Mouse (Mus musculus): ENCODE measurements around the gene Ltb. TPM values are rescaled to one million over a fixed set of nuclear protein-coding genes. Genes with fewer than 3 reads are reported as not detected.
A peak's percentile ranks its signal among the peaks of the same experiment; 100 is the strongest.

The Ltb gene
- polyA plus RNA-seq, 1 experiment from 2014 or later = 0.39 TPM

- no peak overlapping the region for H3K4me2 ChIP-seq (replicated peaks)
- no peak overlapping the region for H3K9ac ChIP-seq
- peaks cover 13% of the 10 kb centered on the region for H3K4me1 ChIP-seq
- H3K9me3 ChIP-seq = no peaks in the 10 kb centered on the region
- H3K4me3 ChIP-seq = no peak overlapping the region
- H3K36me3 ChIP-seq = peaks cover 94% of the 10 kb centered on the region
- ATAC-seq (ENCODE audit: low FRiP score, low read depth) = no peak
- H3K27ac ChIP-seq = no peak overlapping the region
- 94% methylated on average over 8 of the region's 8 CpGs for WGBS
- H3K27me3 ChIP-seq (replicated peaks) = no peaks in the 10 kb centered on the region
Measured at GRCm38 (mm10) chr17:35157661-35158175, 36.5 kb upstream of the Ltb start.

- no peak overlapping the region for H3K9ac ChIP-seq
- H3K27ac ChIP-seq = no peak overlapping the region
- H3K4me1 ChIP-seq = peaks cover 21% of the 10 kb centered on the region
- H3K4me2 ChIP-seq (replicated peaks) = no peak overlapping the region
- ATAC-seq (ENCODE audit: low FRiP score, low read depth) = no peak
- peaks cover 81% of the 10 kb centered on the region for H3K36me3 ChIP-seq
- no peaks in the 10 kb centered on the region for H3K27me3 ChIP-seq (replicated peaks)
- WGBS = 95% methylated on average over 16 of the region's 16 CpGs
- no peaks in the 10 kb centered on the region for H3K9me3 ChIP-seq
- H3K4me3 ChIP-seq = no peak overlapping the region
Measured at GRCm38 (mm10) chr17:35158850-35159593, 35.2 kb upstream of the Ltb start.

GRCm38 (mm10) chr17:35159638-35160037 lies 34.6 kb upstream of the Ltb start:
- Histone ChIP-seq H3K4me3 (no peak overlapping the region), H3K4me1 (peaks cover 21% of the 10 kb centered on the region), H3K27me3 (replicated peaks) (no peaks in the 10 kb centered on the region), H3K9ac (no peak overlapping the region), H3K36me3 (peaks cover 75% of the 10 kb centered on the region), H3K9me3 (no peaks in the 10 kb centered on the region), H3K4me2 (replicated peaks) (no peak overlapping the region), H3K27ac (no peak overlapping the region)
- 88% methylated on average over 7 of the region's 7 CpGs for WGBS
- ATAC-seq (ENCODE audit: low FRiP score, low read depth) = no peak

GRCm38 (mm10) chr17:35161421-35161820 lies 32.8 kb upstream of the Ltb start:
- Histone ChIP-seq H3K4me3 (no peak overlapping the region), H3K9me3 (no peaks in the 10 kb centered on the region), H3K27me3 (replicated peaks) (no peaks in the 10 kb centered on the region), H3K4me1 (peaks cover 29% of the 10 kb centered on the region), H3K4me2 (replicated peaks) (peak overlapping the region; percentile 92; the same call in 1 of the 2 replicates), H3K27ac (no peak overlapping the region), H3K9ac (0 out of 2 replicates have a peak overlapping the region, but pooled peaks have one; percentile 100), H3K36me3 (peaks cover 57% of the 10 kb centered on the region)
- no peak for ATAC-seq (ENCODE audit: low FRiP score, low read depth)
- 83% methylated on average over 11 of the region's 11 CpGs for WGBS

GRCm38 (mm10) chr17:35162121-35162520 lies 32.1 kb upstream of the Ltb start:
- ATAC-seq (ENCODE audit: low FRiP score, low read depth) = no peak
- Histone ChIP-seq H3K36me3 (peaks cover 50% of the 10 kb centered on the region), H3K4me1 (peaks cover 30% of the 10 kb centered on the region), H3K27me3 (replicated peaks) (no peaks in the 10 kb centered on the region), H3K4me2 (replicated peaks) (peak overlapping the region; percentile 92), H3K4me3 (peak overlapping the region; percentile 99), H3K9ac (peak overlapping the region; percentile 100; the same call in 1 of the 2 replicates), H3K27ac (no peak overlapping the region), H3K9me3 (no peaks in the 10 kb centered on the region)
- 84% methylated on average over 14 of the region's 14 CpGs for WGBS

- H3K9me3 ChIP-seq = no peaks in the 10 kb centered on the region
- H3K4me1 ChIP-seq = peaks cover 30% of the 10 kb centered on the region
- peak overlapping the region; percentile 99 for H3K4me3 ChIP-seq
- 69% methylated on average over 12 of the region's 12 CpGs for WGBS
- H3K27ac ChIP-seq = no peak overlapping the region
- H3K9ac ChIP-seq = peak overlapping the region; percentile 100
- ATAC-seq (ENCODE audit: low FRiP score, low read depth) = no peak
- H3K4me2 ChIP-seq (replicated peaks) = peak overlapping the region; percentile 92
- H3K27me3 ChIP-seq (replicated peaks) = no peaks in the 10 kb centered on the region
- H3K36me3 ChIP-seq = peaks cover 44% of the 10 kb centered on the region
Measured at GRCm38 (mm10) chr17:35162730-35163129, 31.5 kb upstream of the Ltb start.

GRCm38 (mm10) chr17:35163326-35164081 lies 30.7 kb upstream of the Ltb start:
- Histone ChIP-seq H3K4me2 (replicated peaks) (peak overlapping the region; percentile 92), H3K27ac (no peak overlapping the region; the same call in 1 of the 2 replicates), H3K4me3 (peak overlapping the region; percentile 99), H3K4me1 (peaks cover 30% of the 10 kb centered on the region), H3K27me3 (replicated peaks) (no peaks in the 10 kb centered on the region), H3K9ac (peak overlapping the region; percentile 100), H3K36me3 (peaks cover 36% of the 10 kb centered on the region), H3K9me3 (no peaks in the 10 kb centered on the region)
- ATAC-seq (ENCODE audit: low FRiP score, low read depth) = no peak
- WGBS = 24% methylated on average over 8 of the region's 8 CpGs

GRCm38 (mm10) chr17:35164218-35164567 lies 30.0 kb upstream of the Ltb start:
- H3K9ac ChIP-seq = peak overlapping the region; percentile 100
- H3K27ac ChIP-seq = peak overlapping the region; percentile 89
- H3K4me3 ChIP-seq = peak overlapping the region; percentile 99
- H3K27me3 ChIP-seq (replicated peaks) = no peaks in the 10 kb centered on the region
- no peaks in the 10 kb centered on the region for H3K9me3 ChIP-seq
- H3K4me2 ChIP-seq (replicated peaks) = peak overlapping the region; percentile 92
- peaks cover 30% of the 10 kb centered on the region for H3K4me1 ChIP-seq
- no peak for ATAC-seq (ENCODE audit: low FRiP score, low read depth)
- peaks cover 29% of the 10 kb centered on the region for H3K36me3 ChIP-seq
- 0% methylated on average over 26 of the region's 28 CpGs for WGBS

GRCm38 (mm10) chr17:35164568-35165450 lies 29.4 kb upstream of the Ltb start, which contains the start of gene Prrc2a:
Prrc2a (minus strand) TSS chr17:35164897.
- Histone ChIP-seq H3K9me3 (no peaks in the 10 kb centered on the region), H3K4me3 (peak within 1 kb of the TSS; percentile 99), H3K4me2 (replicated peaks) (peak within 1 kb of the TSS; percentile 92), H3K27ac (peak within 1 kb of the TSS; percentile 89), H3K9ac (peak within 1 kb of the TSS; percentile 100), H3K4me1 (peaks cover 30% of the 10 kb centered on the region), H3K27me3 (replicated peaks) (no peaks in the 10 kb centered on the region), H3K36me3 (peaks cover 23% of the 10 kb centered on the region)
- peak; percentile 94 for ATAC-seq (ENCODE audit: low FRiP score, low read depth)
- WGBS = under 1% methylated on average over 75 of the region's 89 CpGs

- Histone ChIP-seq H3K27ac (peak overlapping the region; percentile 85), H3K9me3 (no peaks in the 10 kb centered on the region), H3K4me2 (replicated peaks) (peak overlapping the region; percentile 92), H3K4me1 (peaks cover 30% of the 10 kb centered on the region), H3K36me3 (peaks cover 15% of the 10 kb centered on the region), H3K27me3 (replicated peaks) (no peaks in the 10 kb centered on the region), H3K4me3 (peak overlapping the region; percentile 99), H3K9ac (peak overlapping the region; percentile 52)
- peak; percentile 89 for ATAC-seq (ENCODE audit: low FRiP score, low read depth)
- WGBS = 23% methylated on average over 12 of the region's 12 CpGs
Measured at GRCm38 (mm10) chr17:35165451-35166155, 28.6 kb upstream of the Ltb start.

- Histone ChIP-seq H3K4me1 (peaks cover 29% of the 10 kb centered on the region), H3K4me3 (no peak overlapping the region), H3K4me2 (replicated peaks) (peak overlapping the region; percentile 92), H3K36me3 (peaks cover 6% of the 10 kb centered on the region), H3K27ac (no peak overlapping the region), H3K9me3 (no peaks in the 10 kb centered on the region), H3K27me3 (replicated peaks) (no peaks in the 10 kb centered on the region), H3K9ac (no peak overlapping the region; the same call in 1 of the 2 replicates)
- WGBS = 64% methylated on average over 8 of the region's 8 CpGs
- no peak for ATAC-seq (ENCODE audit: low FRiP score, low read depth)
Measured at GRCm38 (mm10) chr17:35166352-35167035, 27.7 kb upstream of the Ltb start.

All from neural tube, embryonic 12.5 days (tissue).